Mouse (Mus musculus): Measurements from ENCODE around the gene Rnf182. TPM values are rescaled to one million over a fixed set of nuclear protein-coding genes. Genes with fewer than 3 reads are reported as not detected.

Gene Rnf182
- polyA plus RNA-seq, 1 experiment = not detected

DNA sequence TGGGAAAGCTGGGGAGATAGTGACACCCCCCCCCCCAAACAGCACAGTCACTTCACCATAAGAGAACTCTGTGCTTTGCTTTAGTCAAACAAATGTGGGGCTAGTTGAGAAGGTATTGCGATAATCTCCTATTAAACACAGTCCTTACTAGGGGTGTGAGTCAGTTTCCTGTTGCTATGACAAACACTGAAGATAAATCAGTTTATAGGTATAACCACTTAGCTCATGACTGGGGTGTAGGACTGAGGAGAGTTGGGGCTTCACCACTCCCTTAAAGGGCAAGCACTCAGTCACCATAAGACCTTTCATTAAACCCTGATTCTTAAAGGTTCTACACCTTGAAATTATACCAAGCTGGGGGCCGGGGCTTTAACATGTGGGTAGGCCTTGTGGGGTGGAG is 13.1 kb upstream of the Rnf182 start:
- H3K36me3 ChIP-seq (ENCODE audit: control insufficient read depth) = no peaks in the 10 kb centered on the region
- no peaks in the 10 kb centered on the region for H3K9me3 ChIP-seq (ENCODE audit: control insufficient read depth, low read length)
- H3K27me3 ChIP-seq (ENCODE audit: control insufficient read depth) = no peaks in the 10 kb centered on the region
- no peaks in the 10 kb centered on the region for H3K4me1 ChIP-seq (ENCODE audit: control insufficient read depth)
- TF ChIP-seq GATA1 (IDR thresholded peaks at IDR 0.05; ENCODE audit: low read length) (no peak), TAL1 (IDR thresholded peaks at IDR 0.05; ENCODE audit: low read length) (no peak)
- H3K4me3 ChIP-seq (replicated peaks) = no peak overlapping the region

DNA sequence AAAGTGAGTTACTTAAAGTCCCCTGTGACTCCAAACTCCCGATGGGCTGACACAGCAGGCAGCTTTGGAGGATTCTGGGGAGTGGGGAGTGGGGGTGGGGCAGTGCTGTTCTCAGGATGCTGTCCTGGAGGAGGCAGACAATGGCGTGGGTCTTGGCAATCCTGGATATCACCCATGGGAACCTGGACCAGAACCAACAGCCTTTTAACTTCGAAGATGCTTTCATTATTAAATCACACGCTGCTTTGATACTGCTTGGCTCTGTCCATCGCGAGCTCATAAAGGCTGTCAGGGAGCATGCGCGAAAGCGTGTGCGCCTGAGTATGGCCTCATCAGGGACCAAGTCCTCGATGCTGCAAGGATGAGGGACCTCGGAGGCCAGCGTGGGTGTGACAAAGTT is 12.5 kb upstream of the Rnf182 start:
- H3K27me3 ChIP-seq (ENCODE audit: control insufficient read depth) = no peaks in the 10 kb centered on the region
- no peaks in the 10 kb centered on the region for H3K36me3 ChIP-seq (ENCODE audit: control insufficient read depth)
- no peaks in the 10 kb centered on the region for H3K4me1 ChIP-seq (ENCODE audit: control insufficient read depth)
- TF ChIP-seq TAL1 (IDR thresholded peaks at IDR 0.05; ENCODE audit: low read length) (no peak), GATA1 (IDR thresholded peaks at IDR 0.05; ENCODE audit: low read length) (no peak)
- H3K9me3 ChIP-seq (ENCODE audit: control insufficient read depth, low read length) = no peaks in the 10 kb centered on the region
- no peak overlapping the region for H3K4me3 ChIP-seq (replicated peaks)

DNA sequence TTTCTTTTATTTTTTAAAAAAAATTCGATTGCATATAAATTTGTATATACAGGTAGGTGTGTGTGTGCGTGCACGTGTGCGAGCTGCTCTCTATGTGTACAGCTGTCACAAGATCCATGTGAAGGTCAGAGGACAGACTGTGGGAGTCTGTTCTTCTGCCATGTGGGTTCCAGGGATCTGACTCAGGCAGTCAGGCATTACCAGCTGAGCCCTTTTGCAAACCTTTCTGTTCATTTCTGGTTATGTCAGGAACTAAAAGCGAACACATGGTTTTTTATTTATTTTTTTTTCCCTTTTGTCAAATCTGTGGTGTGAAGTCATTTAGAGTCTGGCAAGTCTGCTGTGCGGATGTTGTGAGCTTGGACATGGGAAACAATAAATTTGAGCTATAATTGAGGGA is 6.7 kb upstream of the Rnf182 start:
- TF ChIP-seq TAL1 (IDR thresholded peaks at IDR 0.05; ENCODE audit: low read length) (no peak), GATA1 (IDR thresholded peaks at IDR 0.05; ENCODE audit: low read length) (no peak)
- no peaks in the 10 kb centered on the region for H3K27me3 ChIP-seq (ENCODE audit: control insufficient read depth)
- H3K4me3 ChIP-seq (replicated peaks) = no peak overlapping the region

DNA sequence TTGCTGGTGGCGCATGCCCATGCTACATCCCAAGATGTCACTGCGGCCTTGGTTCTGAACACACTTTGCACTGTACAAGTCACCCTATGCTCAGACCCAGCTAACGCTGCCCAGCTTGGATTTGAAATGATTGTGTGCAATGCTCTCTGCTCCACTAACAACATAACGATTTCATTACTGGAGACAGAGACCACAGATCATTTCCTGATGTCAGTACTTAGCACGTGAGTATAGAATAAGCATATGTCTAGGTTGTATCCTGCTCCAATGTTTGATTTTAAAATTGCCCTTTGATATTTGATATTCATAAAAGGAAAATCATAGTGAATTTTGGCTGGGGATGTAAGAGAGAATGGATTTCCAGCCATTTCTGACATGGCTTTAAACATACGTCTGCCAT is 3.5 kb upstream of the Rnf182 start:
- TF ChIP-seq GATA1 (IDR thresholded peaks at IDR 0.05; ENCODE audit: low read length) = no peak
- no peak for TF ChIP-seq TAL1 (IDR thresholded peaks at IDR 0.05; ENCODE audit: low read length)
- Histone ChIP-seq H3K4me1 (ENCODE audit: control insufficient read depth) (peaks cover 11% of the 10 kb centered on the region), H3K4me3 (replicated peaks) (no peak overlapping the region), H3K27me3 (ENCODE audit: control insufficient read depth) (peaks cover 24% of the 10 kb centered on the region), H3K36me3 (ENCODE audit: control insufficient read depth) (no peaks in the 10 kb centered on the region), H3K9me3 (ENCODE audit: control insufficient read depth, low read length) (no peaks in the 10 kb centered on the region)

More for the DNA sequence above, 6.7 kb upstream of the Rnf182 start:
- no peaks in the 10 kb centered on the region for H3K36me3 ChIP-seq (ENCODE audit: control insufficient read depth)
- H3K4me1 ChIP-seq (ENCODE audit: control insufficient read depth) = no peaks in the 10 kb centered on the region
- no peaks in the 10 kb centered on the region for H3K9me3 ChIP-seq (ENCODE audit: control insufficient read depth, low read length)

DNA sequence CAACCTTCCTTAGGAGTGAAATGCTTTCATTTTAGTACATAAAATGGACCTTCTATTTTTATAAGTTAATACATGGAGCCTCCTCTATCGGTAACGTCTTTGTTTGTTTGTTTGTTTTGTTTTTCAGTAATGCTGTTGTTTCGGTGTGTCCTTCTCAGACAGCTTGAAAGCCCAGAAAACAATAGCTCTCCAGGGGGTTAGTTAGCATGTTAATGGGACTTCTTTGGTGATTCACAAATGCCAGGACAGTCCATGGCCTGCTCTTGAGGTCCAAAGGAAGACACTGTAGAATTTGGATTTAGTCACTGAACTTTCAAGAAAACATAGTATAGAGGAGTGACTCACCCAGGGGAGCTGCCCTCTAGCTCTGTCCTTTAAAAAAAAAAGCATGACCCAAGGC is 843 bp upstream of the Rnf182 start:
- Histone ChIP-seq H3K9me3 (ENCODE audit: control insufficient read depth, low read length) (no peaks in the 10 kb centered on the region), H3K36me3 (ENCODE audit: control insufficient read depth) (no peaks in the 10 kb centered on the region), H3K27me3 (ENCODE audit: control insufficient read depth) (peaks cover 43% of the 10 kb centered on the region), H3K4me3 (replicated peaks) (no peak overlapping the region), H3K4me1 (ENCODE audit: control insufficient read depth) (peaks cover 11% of the 10 kb centered on the region)
- TF ChIP-seq TAL1 (IDR thresholded peaks at IDR 0.05; ENCODE audit: low read length) (no peak), GATA1 (IDR thresholded peaks at IDR 0.05; ENCODE audit: low read length) (no peak)

DNA sequence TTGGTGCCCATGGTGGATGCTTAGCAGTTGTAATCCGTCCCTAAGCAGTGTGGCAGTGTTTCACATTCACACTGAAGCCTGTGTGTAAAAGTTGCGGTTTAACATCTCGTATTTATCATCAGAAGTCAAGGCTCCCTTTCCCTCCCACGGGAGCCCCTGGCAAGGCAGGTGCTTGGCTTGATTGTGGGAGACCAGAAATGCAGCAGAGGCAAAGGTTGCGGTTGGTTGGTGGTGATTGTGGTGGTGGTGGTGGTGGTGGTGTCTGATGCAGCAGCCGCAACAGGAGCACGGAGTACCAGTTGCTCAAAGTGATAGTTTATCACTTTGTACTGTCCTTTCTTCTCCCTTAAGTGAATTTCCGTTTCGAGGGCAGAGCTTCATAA is 325 bp upstream of the Rnf182 start:
- peak overlapping the region; percentile 48 for H3K4me3 ChIP-seq (replicated peaks)
- peaks cover 11% of the 10 kb centered on the region for H3K4me1 ChIP-seq (ENCODE audit: control insufficient read depth)
- TF ChIP-seq TAL1 (IDR thresholded peaks at IDR 0.05; ENCODE audit: low read length) (no peak), GATA1 (IDR thresholded peaks at IDR 0.05; ENCODE audit: low read length) (no peak)
- H3K9me3 ChIP-seq (ENCODE audit: control insufficient read depth, low read length) = no peaks in the 10 kb centered on the region
- no peaks in the 10 kb centered on the region for H3K36me3 ChIP-seq (ENCODE audit: control insufficient read depth)
- H3K27me3 ChIP-seq (ENCODE audit: control insufficient read depth) = peaks cover 44% of the 10 kb centered on the region

DNA sequence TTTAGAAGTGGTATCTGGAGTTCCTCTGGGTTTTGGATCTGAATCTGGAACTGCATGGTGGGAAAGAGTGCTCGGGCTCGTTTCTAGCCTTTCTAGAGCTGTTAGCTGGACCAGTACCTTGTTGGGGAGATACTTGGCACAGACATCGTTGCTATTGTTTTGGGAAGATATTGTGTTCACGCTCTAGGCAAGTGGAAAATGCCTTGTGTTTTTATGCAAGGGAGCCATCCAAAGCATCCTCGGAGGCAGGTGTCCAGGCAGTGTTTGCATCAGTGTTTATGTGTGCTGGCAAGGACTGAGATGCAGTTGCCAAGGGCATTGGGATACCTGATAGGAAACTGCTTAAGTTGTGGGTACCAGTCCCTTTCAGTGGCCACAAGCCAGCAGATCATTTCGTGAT is 1.0 kb downstream of the Rnf182 start:
- TF ChIP-seq TAL1 (IDR thresholded peaks at IDR 0.05; ENCODE audit: low read length) (no peak), GATA1 (IDR thresholded peaks at IDR 0.05; ENCODE audit: low read length) (no peak)

DNA sequence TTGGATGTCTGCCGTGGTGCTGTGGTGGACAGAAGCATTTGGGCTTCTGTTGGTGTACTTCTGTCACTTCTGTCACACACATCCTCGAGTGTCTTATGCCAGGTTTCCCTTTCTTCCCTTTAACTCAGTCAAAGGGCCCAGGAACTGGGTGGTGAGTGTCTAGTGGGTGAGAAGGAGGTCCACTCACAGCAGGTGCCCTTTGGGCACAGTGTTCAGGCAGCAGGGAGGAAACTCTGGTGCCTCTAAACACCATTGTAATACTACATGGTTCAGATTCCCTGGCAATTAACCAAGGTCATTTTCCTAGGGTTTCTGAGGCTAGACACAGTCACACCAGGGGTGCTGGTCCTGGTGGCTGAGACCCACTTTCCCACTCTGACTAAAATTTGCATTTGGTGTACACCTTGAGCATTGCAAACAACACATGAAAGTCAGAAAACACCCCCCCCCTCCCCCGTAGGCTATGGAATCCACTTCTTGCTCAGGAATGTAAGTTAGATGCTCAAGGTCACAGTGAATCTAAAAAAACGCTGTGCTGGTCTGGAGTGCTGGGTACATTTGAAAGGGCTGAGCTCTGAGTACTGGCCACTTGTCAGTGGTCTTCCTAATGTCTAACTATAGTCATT is 4.2 kb downstream of the Rnf182 start:
- H3K9me3 ChIP-seq (ENCODE audit: control insufficient read depth, low read length) = no peaks in the 10 kb centered on the region
- TF ChIP-seq GATA1 (IDR thresholded peaks at IDR 0.05; ENCODE audit: low read length) (no peak), TAL1 (IDR thresholded peaks at IDR 0.05; ENCODE audit: low read length) (no peak)
- H3K4me3 ChIP-seq (replicated peaks) = no peak overlapping the region
- H3K36me3 ChIP-seq (ENCODE audit: control insufficient read depth) = no peaks in the 10 kb centered on the region
- H3K4me1 ChIP-seq (ENCODE audit: control insufficient read depth) = peaks cover 11% of the 10 kb centered on the region
- peaks cover 44% of the 10 kb centered on the region for H3K27me3 ChIP-seq (ENCODE audit: control insufficient read depth)

More for the DNA sequence above, 1.0 kb downstream of the Rnf182 start:
- Histone ChIP-seq H3K27me3 (ENCODE audit: control insufficient read depth) (peaks cover 44% of the 10 kb centered on the region), H3K36me3 (ENCODE audit: control insufficient read depth) (no peaks in the 10 kb centered on the region), H3K4me1 (ENCODE audit: control insufficient read depth) (peaks cover 11% of the 10 kb centered on the region), H3K4me3 (replicated peaks) (no peak overlapping the region), H3K9me3 (ENCODE audit: control insufficient read depth, low read length) (no peaks in the 10 kb centered on the region)

DNA sequence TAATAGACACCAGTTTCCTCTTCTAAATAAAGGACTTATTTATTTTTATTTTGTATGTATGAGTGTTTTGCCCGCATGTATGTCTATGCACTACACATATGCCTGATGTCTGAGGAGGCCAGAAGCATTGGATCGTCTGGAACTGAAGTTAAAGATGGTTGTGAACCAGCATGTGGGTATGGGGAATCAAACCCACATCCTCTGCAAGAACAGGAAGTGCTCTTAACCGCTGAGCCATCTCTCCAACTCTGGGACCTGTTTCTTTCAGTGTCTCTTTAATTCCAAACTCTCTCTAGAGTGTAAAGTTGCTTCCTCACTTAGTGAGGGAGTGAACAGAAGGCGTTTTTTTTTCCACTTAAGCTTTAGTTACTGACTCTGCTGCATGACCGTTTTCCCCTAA is 12.4 kb downstream of the Rnf182 start:
- Histone ChIP-seq H3K27me3 (ENCODE audit: control insufficient read depth) (no peaks in the 10 kb centered on the region), H3K9me3 (ENCODE audit: control insufficient read depth, low read length) (no peaks in the 10 kb centered on the region), H3K4me1 (ENCODE audit: control insufficient read depth) (no peaks in the 10 kb centered on the region), H3K4me3 (replicated peaks) (no peak overlapping the region), H3K36me3 (ENCODE audit: control insufficient read depth) (no peaks in the 10 kb centered on the region)
- TF ChIP-seq TAL1 (IDR thresholded peaks at IDR 0.05; ENCODE audit: low read length) (no peak), GATA1 (IDR thresholded peaks at IDR 0.05; ENCODE audit: low read length) (no peak)

DNA sequence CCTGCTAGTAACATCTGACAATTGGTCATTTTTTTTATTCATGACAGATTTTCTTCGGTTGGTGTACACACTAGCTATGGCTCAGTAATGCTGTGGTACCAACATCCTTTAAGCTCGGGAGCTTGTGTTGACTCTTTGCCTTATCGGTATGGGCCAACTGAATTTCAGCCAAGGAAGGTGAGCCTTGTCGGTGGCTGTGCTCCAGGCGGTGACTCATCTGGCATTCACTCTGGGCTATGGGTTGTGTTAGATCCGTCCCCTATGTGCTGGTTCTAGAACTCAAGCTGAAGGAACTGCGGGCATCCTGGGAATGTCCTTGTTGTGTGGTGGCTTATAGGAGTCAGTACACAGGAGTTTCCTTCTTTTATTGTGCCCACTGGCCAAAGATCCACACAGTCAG is 14.3 kb downstream of the Rnf182 start:
- no peaks in the 10 kb centered on the region for H3K27me3 ChIP-seq (ENCODE audit: control insufficient read depth)
- no peaks in the 10 kb centered on the region for H3K36me3 ChIP-seq (ENCODE audit: control insufficient read depth)
- H3K9me3 ChIP-seq (ENCODE audit: control insufficient read depth, low read length) = no peaks in the 10 kb centered on the region
- no peak for TF ChIP-seq GATA1 (IDR thresholded peaks at IDR 0.05; ENCODE audit: low read length)
- no peak for TF ChIP-seq TAL1 (IDR thresholded peaks at IDR 0.05; ENCODE audit: low read length)
- no peak overlapping the region for H3K4me3 ChIP-seq (replicated peaks)
- no peaks in the 10 kb centered on the region for H3K4me1 ChIP-seq (ENCODE audit: control insufficient read depth)
